Mouse (Mus musculus): ENCODE data around the gene Higd2a. TPM values are rescaled to one million over a fixed set of nuclear protein-coding genes. Genes with fewer than 3 reads are reported as not detected.
A peak's percentile ranks its signal among the peaks of the same experiment; 100 is the strongest.
"Not testable (repeated sequence)": the region's sequence is repeated elsewhere in the genome, so short reads cannot be mapped to it uniquely, and the experiment has no call there.

Higd2a gene
- polyA plus RNA-seq, 1 experiment from 2014 or later: 211 TPM

DNA sequence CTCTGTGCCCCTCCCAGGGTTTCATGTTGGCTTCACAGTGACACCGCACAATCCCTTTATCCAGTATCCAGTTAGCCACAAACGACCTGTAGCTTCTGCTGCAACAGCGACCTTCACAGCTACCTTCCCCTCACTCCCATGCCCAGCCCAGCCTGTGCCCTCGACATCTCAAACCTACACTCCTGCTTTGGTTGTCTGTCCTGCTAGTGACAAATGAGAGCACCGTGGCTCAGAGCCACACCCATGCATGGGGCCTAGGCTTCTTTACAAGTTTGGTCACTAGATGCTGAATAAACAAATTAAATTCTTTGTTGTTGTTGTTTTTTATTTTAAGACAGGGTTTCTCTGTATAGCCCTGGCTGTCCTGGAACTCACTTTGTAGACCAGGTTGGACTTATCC is 17.2 kb downstream of the Higd2a start:
- Histone ChIP-seq H3K4me1 (ENCODE audit: control insufficient read depth, insufficient read depth, low read length) (peaks cover 15% of the 10 kb centered on the region), H3K9ac (ENCODE audit: low read length) (no peak overlapping the region), H3K27me3 (ENCODE audit: control insufficient read depth, insufficient read depth, low read length) (no peaks in the 10 kb centered on the region), H3K27ac (ENCODE audit: low read length) (no peak overlapping the region), H3K4me3 (replicated peaks; ENCODE audit: low read length) (no peak overlapping the region), H3K4me2 (ENCODE audit: low read depth, low read length) (no peak overlapping the region), H3K9me3 (replicated peaks; ENCODE audit: control insufficient read depth, low read length) (no peaks in the 10 kb centered on the region), H3K36me3 (ENCODE audit: control insufficient read depth, insufficient read depth, low read length) (no peaks in the 10 kb centered on the region)
- WGBS: 62% methylated on average over 5 of the region's 5 CpGs
- no peak for ATAC-seq (ENCODE audit: insufficient read depth, low FRiP score)

- Histone ChIP-seq H3K4me1 (ENCODE audit: control insufficient read depth, insufficient read depth, low read length) (peaks cover 15% of the 10 kb centered on the region), H3K36me3 (ENCODE audit: control insufficient read depth, insufficient read depth, low read length) (no peaks in the 10 kb centered on the region), H3K27ac (ENCODE audit: low read length) (no peak overlapping the region), H3K4me3 (replicated peaks; ENCODE audit: low read length) (no peak overlapping the region), H3K27me3 (ENCODE audit: control insufficient read depth, insufficient read depth, low read length) (no peaks in the 10 kb centered on the region), H3K4me2 (ENCODE audit: low read depth, low read length) (no peak overlapping the region), H3K9me3 (replicated peaks; ENCODE audit: control insufficient read depth, low read length) (no peaks in the 10 kb centered on the region), H3K9ac (ENCODE audit: low read length) (no peak overlapping the region)
- ATAC-seq (ENCODE audit: insufficient read depth, low FRiP score): no peak
- 63% methylated on average over 3 of the region's 3 CpGs for WGBS
Observed at GRCm38 (mm10) chr13:54608002-54608401, 18.0 kb downstream of the Higd2a start.

DNA sequence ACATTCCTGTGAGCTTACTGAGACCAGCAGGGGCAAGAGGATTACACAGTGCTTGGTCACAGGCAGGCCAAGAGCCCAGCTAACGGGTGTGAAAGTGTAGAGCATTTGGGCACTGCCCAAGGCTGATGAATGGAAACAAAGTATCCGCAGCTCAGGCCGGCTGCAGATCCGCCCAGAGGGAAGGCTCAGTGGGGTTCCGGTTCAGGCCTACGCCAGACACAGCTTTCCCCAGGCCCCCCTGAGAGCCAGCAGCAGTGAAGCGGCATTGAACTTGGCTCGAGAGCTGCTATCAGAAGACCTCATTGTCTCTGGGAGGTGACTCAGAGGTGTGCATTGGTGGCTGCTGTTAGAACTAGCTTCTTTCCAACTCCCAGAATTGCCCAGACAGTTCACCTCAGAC is 18.7 kb downstream of the Higd2a start:
- ATAC-seq (ENCODE audit: insufficient read depth, low FRiP score): no peak
- Histone ChIP-seq H3K4me3 (replicated peaks; ENCODE audit: low read length) (0 out of 2 replicates have a peak overlapping the region, but pooled peaks have one; percentile 4), H3K4me1 (ENCODE audit: control insufficient read depth, insufficient read depth, low read length) (peaks cover 15% of the 10 kb centered on the region), H3K9me3 (replicated peaks; ENCODE audit: control insufficient read depth, low read length) (no peaks in the 10 kb centered on the region), H3K36me3 (ENCODE audit: control insufficient read depth, insufficient read depth, low read length) (no peaks in the 10 kb centered on the region), H3K4me2 (ENCODE audit: low read depth, low read length) (peak overlapping the region; percentile 18), H3K27me3 (ENCODE audit: control insufficient read depth, insufficient read depth, low read length) (no peaks in the 10 kb centered on the region), H3K9ac (ENCODE audit: low read length) (peak overlapping the region; percentile 61), H3K27ac (ENCODE audit: low read length) (peak overlapping the region; percentile 46)
- WGBS: 26% methylated on average over 8 of the region's 8 CpGs

DNA sequence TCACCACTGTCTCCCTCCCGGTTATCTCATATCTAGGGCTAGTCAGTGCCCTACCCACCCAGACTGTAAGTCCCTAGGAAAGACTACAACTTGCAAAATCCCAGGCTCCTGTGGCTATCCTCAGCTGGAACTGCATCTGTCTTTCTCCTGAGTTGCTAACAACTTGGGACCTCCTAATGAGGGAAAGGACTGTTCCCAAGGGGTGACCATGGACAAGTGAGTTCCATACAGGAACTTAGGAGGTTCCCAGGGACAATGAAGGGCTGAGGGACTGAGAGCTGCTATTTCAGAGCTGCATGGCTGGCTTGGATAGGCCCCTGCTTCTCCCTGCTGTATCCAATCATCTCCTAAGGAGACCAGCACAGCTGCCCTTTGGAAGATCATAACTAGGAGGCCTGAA is 19.3 kb downstream of the Higd2a start:
- ATAC-seq (ENCODE audit: insufficient read depth, low FRiP score): no peak
- Histone ChIP-seq H3K27me3 (ENCODE audit: control insufficient read depth, insufficient read depth, low read length) (no peaks in the 10 kb centered on the region), H3K4me3 (replicated peaks; ENCODE audit: low read length) (no peak overlapping the region), H3K9me3 (replicated peaks; ENCODE audit: control insufficient read depth, low read length) (no peaks in the 10 kb centered on the region), H3K4me2 (ENCODE audit: low read depth, low read length) (peak overlapping the region; percentile 18; the same call in 1 of the 2 replicates), H3K36me3 (ENCODE audit: control insufficient read depth, insufficient read depth, low read length) (no peaks in the 10 kb centered on the region), H3K4me1 (ENCODE audit: control insufficient read depth, insufficient read depth, low read length) (peaks cover 15% of the 10 kb centered on the region), H3K9ac (ENCODE audit: low read length) (peak overlapping the region; percentile 61), H3K27ac (ENCODE audit: low read length) (peak overlapping the region; percentile 46; the same call in 1 of the 2 replicates)
- WGBS: 19% methylated on average over 1 of the region's 1 CpGs

DNA sequence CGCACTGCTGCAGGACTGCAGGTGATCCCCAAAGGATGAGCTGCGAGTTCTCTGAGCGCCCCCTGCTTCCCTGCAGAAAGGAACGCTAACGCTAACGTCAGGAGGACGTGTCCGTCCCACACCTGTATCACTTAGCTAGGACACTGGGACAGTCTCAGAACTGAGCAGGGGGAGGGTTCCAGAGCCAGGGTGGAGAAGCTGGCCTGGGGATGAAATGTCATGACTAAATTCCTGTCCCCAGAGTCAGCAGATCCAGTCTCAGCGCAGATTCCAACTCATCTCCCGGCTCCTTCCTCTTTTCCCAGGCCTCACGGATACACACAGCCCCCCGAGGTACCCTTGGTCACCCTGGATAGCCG is 20.6 kb downstream of the Higd2a start:
- peak; percentile 20; the same call in 1 of the 2 replicates for ATAC-seq (ENCODE audit: insufficient read depth, low FRiP score)

DNA sequence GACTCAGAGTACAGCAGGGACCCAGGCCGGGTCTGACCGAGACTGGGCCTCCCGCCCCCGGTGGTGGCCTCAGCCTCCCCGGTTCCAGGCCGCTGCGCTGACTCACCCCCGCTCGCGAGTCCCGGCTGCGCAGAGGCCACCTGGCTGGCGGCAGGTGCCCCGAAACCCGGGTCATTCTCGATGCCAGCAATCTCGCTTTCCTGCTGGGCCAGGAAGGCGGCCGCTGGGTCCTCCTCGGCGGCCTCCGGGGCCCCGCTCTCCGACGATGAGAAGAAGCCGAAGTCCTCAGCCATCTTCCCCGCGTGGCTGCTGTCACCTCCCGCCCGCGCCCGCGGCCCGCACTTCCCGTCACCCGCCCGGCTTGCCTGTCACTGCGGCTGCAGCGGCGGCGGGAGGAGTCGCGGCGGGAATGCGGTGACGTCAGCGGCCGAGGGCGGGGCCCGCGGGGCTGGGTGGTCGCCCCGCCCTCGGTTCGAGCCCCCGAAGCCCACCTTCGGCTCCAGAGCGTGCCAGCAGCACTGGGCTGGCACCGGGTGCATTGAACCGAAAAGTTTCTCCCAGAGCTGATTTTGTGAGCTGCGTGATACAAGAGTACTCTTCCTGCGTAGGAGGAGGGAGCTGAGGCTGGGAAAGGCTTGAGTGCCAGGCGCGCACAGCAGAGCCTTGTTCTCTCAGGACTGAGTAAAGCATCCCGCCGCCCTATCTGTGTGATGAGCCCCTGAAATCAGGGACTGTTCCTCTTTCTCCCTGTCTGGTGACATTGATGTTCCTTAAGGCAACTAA is 21.2 kb downstream of the Higd2a start, which contains the start of gene Cltb:
Gene Cltb, minus strand, starts transcription at position 373 of the 783 bp plus-strand sequence.
- Histone ChIP-seq H3K9ac (ENCODE audit: low read length) (peak within 1 kb of the TSS; percentile 92), H3K4me2 (ENCODE audit: low read depth, low read length) (peak within 1 kb of the TSS; percentile 95), H3K9me3 (replicated peaks; ENCODE audit: control insufficient read depth, low read length) (no peaks in the 10 kb centered on the region), H3K27ac (ENCODE audit: low read length) (peak within 1 kb of the TSS; percentile 80), H3K27me3 (ENCODE audit: control insufficient read depth, insufficient read depth, low read length) (no peaks in the 10 kb centered on the region), H3K4me1 (ENCODE audit: control insufficient read depth, insufficient read depth, low read length) (peaks cover 15% of the 10 kb centered on the region), H3K4me3 (replicated peaks; ENCODE audit: low read length) (peak within 1 kb of the TSS; percentile 82), H3K36me3 (ENCODE audit: control insufficient read depth, insufficient read depth, low read length) (no peaks in the 10 kb centered on the region)
- peak; percentile 69; the same call in 1 of the 2 replicates for ATAC-seq (ENCODE audit: insufficient read depth, low FRiP score)
- WGBS: under 1% methylated on average over 65 of the region's 66 CpGs

More for the DNA sequence above, 20.6 kb downstream of the Higd2a start:
- H3K4me2 ChIP-seq (ENCODE audit: low read depth, low read length): peak overlapping the region; percentile 95
- H3K27ac ChIP-seq (ENCODE audit: low read length): peak overlapping the region; percentile 80
- H3K4me1 ChIP-seq (ENCODE audit: control insufficient read depth, insufficient read depth, low read length): peaks cover 15% of the 10 kb centered on the region
- H3K9me3 ChIP-seq (replicated peaks; ENCODE audit: control insufficient read depth, low read length): no peaks in the 10 kb centered on the region
- WGBS: 11% methylated on average over 13 of the region's 13 CpGs
- peak overlapping the region; percentile 82 for H3K4me3 ChIP-seq (replicated peaks; ENCODE audit: low read length)
- no peaks in the 10 kb centered on the region for H3K27me3 ChIP-seq (ENCODE audit: control insufficient read depth, insufficient read depth, low read length)
- no peaks in the 10 kb centered on the region for H3K36me3 ChIP-seq (ENCODE audit: control insufficient read depth, insufficient read depth, low read length)
- peak overlapping the region; percentile 92 for H3K9ac ChIP-seq (ENCODE audit: low read length)

DNA sequence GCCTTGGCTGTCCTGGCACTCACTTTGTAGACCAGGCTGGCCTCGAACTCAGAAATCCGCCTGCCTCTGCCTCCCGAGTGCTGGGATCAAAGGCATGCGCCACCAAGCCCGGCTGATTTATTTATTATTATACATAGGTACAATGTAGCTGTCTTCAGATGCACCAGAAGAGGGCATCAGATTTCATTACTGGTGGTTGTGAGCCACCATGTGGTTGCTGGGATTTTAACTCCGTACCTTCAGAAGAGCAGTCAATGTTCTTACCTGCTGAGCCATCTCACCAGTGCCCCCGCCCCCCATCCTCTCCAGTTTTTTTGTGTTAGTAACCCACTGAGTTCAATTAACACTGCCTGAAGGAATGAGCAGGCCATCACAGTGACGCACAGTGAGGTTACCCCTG is 23.1 kb downstream of the Higd2a start:
- not testable (repeated sequence) for H3K4me3 ChIP-seq (replicated peaks; ENCODE audit: low read length); H3K4me2 ChIP-seq (ENCODE audit: low read depth, low read length); H3K9me3 ChIP-seq (replicated peaks; ENCODE audit: control insufficient read depth, low read length); H3K27ac ChIP-seq (ENCODE audit: low read length); ATAC-seq (ENCODE audit: insufficient read depth, low FRiP score); H3K36me3 ChIP-seq (ENCODE audit: control insufficient read depth, insufficient read depth, low read length); H3K9ac ChIP-seq (ENCODE audit: low read length); H3K27me3 ChIP-seq (ENCODE audit: control insufficient read depth, insufficient read depth, low read length)
- H3K4me1 ChIP-seq (ENCODE audit: control insufficient read depth, insufficient read depth, low read length): peaks cover 14% of the 10 kb centered on the region
- WGBS: 83% methylated on average over 8 of the region's 8 CpGs

GRCm38 (mm10) chr13:54616307-54616706 is 26.3 kb downstream of the Higd2a start:
- no peak overlapping the region for H3K4me3 ChIP-seq (replicated peaks; ENCODE audit: low read length)
- no peaks in the 10 kb centered on the region for H3K27me3 ChIP-seq (ENCODE audit: control insufficient read depth, insufficient read depth, low read length)
- no peak overlapping the region for H3K27ac ChIP-seq (ENCODE audit: low read length)
- H3K36me3 ChIP-seq (ENCODE audit: control insufficient read depth, insufficient read depth, low read length): no peaks in the 10 kb centered on the region
- 72% methylated on average over 8 of the region's 8 CpGs for WGBS
- H3K9me3 ChIP-seq (replicated peaks; ENCODE audit: control insufficient read depth, low read length): no peaks in the 10 kb centered on the region
- no peak overlapping the region for H3K4me2 ChIP-seq (ENCODE audit: low read depth, low read length)
- no peaks in the 10 kb centered on the region for H3K4me1 ChIP-seq (ENCODE audit: control insufficient read depth, insufficient read depth, low read length)
- ATAC-seq (ENCODE audit: insufficient read depth, low FRiP score): no peak
- H3K9ac ChIP-seq (ENCODE audit: low read length): no peak overlapping the region

DNA sequence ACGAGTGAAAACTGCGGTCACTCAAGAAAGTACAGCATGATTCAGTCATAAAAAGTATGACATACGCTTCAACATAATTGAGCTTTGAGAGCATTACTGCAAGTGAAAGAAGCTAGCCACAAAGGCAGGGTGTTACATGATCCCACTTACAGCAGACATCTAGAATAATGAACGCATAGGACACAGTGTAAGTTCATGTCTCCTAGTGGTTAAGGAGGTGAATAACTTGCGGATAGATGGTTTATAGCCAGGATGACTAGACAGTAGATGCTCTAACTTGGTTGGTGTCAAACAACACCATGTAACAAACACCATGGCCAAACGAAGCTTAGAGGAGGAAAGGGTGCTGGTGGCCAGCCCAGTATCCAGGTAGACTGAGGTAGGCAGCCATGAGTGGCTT is 27.0 kb downstream of the Higd2a start:
- no peak overlapping the region for H3K4me2 ChIP-seq (ENCODE audit: low read depth, low read length)
- no peak for ATAC-seq (ENCODE audit: insufficient read depth, low FRiP score)

More for the DNA sequence above, 27.0 kb downstream of the Higd2a start:
- H3K4me3 ChIP-seq (replicated peaks; ENCODE audit: low read length): no peak overlapping the region
- no peaks in the 10 kb centered on the region for H3K36me3 ChIP-seq (ENCODE audit: control insufficient read depth, insufficient read depth, low read length)
- no peaks in the 10 kb centered on the region for H3K27me3 ChIP-seq (ENCODE audit: control insufficient read depth, insufficient read depth, low read length)
- no peaks in the 10 kb centered on the region for H3K4me1 ChIP-seq (ENCODE audit: control insufficient read depth, insufficient read depth, low read length)
- no peaks in the 10 kb centered on the region for H3K9me3 ChIP-seq (replicated peaks; ENCODE audit: control insufficient read depth, low read length)
- no peak overlapping the region for H3K27ac ChIP-seq (ENCODE audit: low read length)
- no peak overlapping the region for H3K9ac ChIP-seq (ENCODE audit: low read length)
- 62% methylated on average over 6 of the region's 6 CpGs for WGBS
